Mouse (Mus musculus): ENCODE measurements around the gene Gpr19. TPM values are rescaled to one million over a fixed set of nuclear protein-coding genes. Genes with fewer than 3 reads are reported as not detected.

Gene Gpr19
- polyA plus RNA-seq, 1 experiment = 15.6 TPM

GRCm38 (mm10) chr6:134889763-134890162 lies 8.6 kb downstream of the Gpr19 start:
- WGBS = 100% methylated on average over 1 of the region's 1 CpGs
- no peak for DNase-seq
- Histone ChIP-seq H3K36me3 (ENCODE audit: control insufficient read depth, insufficient read depth, low read length) (no peaks in the 10 kb centered on the region), H3K27ac (ENCODE audit: control insufficient read depth, insufficient read depth, low read length) (no peak overlapping the region), H3K27me3 (ENCODE audit: control insufficient read depth, insufficient read depth, low read length) (no peaks in the 10 kb centered on the region), H3K4me1 (replicated peaks; ENCODE audit: control insufficient read depth, insufficient read depth, low read length) (peaks cover 12% of the 10 kb centered on the region), H3K4me3 (ENCODE audit: control insufficient read depth, insufficient read depth, low read length) (no peak overlapping the region)
- TF ChIP-seq CTCF (IDR thresholded peaks at IDR 0.05; ENCODE audit: borderline replicate concordance, control insufficient read depth, extremely low read depth, insufficient read depth, low read length, poor library complexity) (no peak), POLR2A (IDR thresholded peaks at IDR 0.05; ENCODE audit: control insufficient read depth, extremely low read depth, insufficient read depth, low read length, poor library complexity) (no peak)

- Histone ChIP-seq H3K4me3 (ENCODE audit: control insufficient read depth, insufficient read depth, low read length) (no peak overlapping the region), H3K36me3 (ENCODE audit: control insufficient read depth, insufficient read depth, low read length) (no peaks in the 10 kb centered on the region), H3K27ac (ENCODE audit: control insufficient read depth, insufficient read depth, low read length) (peak overlapping the region; percentile 28; the same call in 1 of the 2 replicates), H3K4me1 (replicated peaks; ENCODE audit: control insufficient read depth, insufficient read depth, low read length) (peaks cover 24% of the 10 kb centered on the region), H3K27me3 (ENCODE audit: control insufficient read depth, insufficient read depth, low read length) (no peaks in the 10 kb centered on the region)
- no peak for TF ChIP-seq CTCF (IDR thresholded peaks at IDR 0.05; ENCODE audit: borderline replicate concordance, control insufficient read depth, extremely low read depth, insufficient read depth, low read length, poor library complexity)
- no peak for TF ChIP-seq POLR2A (IDR thresholded peaks at IDR 0.05; ENCODE audit: control insufficient read depth, extremely low read depth, insufficient read depth, low read length, poor library complexity)
- DNase-seq = no peak
- 46% methylated on average over 4 of the region's 4 CpGs for WGBS
These were observed 9.8 kb downstream of the Gpr19 start for GRCm38 (mm10) chr6:134888563-134889017.

GRCm38 (mm10) chr6:134887711-134888449 lies 10.5 kb downstream of the Gpr19 start:
- H3K27me3 ChIP-seq (ENCODE audit: control insufficient read depth, insufficient read depth, low read length) = no peaks in the 10 kb centered on the region
- no peak overlapping the region for H3K27ac ChIP-seq (ENCODE audit: control insufficient read depth, insufficient read depth, low read length)
- DNase-seq = no peak
- WGBS = 73% methylated on average over 10 of the region's 10 CpGs
- peaks cover 27% of the 10 kb centered on the region for H3K4me1 ChIP-seq (replicated peaks; ENCODE audit: control insufficient read depth, insufficient read depth, low read length)
- no peaks in the 10 kb centered on the region for H3K36me3 ChIP-seq (ENCODE audit: control insufficient read depth, insufficient read depth, low read length)
- TF ChIP-seq CTCF (IDR thresholded peaks at IDR 0.05; ENCODE audit: borderline replicate concordance, control insufficient read depth, extremely low read depth, insufficient read depth, low read length, poor library complexity) (no peak), POLR2A (IDR thresholded peaks at IDR 0.05; ENCODE audit: control insufficient read depth, extremely low read depth, insufficient read depth, low read length, poor library complexity) (no peak)
- no peak overlapping the region for H3K4me3 ChIP-seq (ENCODE audit: control insufficient read depth, insufficient read depth, low read length)

- H3K27me3 ChIP-seq (ENCODE audit: control insufficient read depth, insufficient read depth, low read length) = no peaks in the 10 kb centered on the region
- TF ChIP-seq POLR2A (IDR thresholded peaks at IDR 0.05; ENCODE audit: control insufficient read depth, extremely low read depth, insufficient read depth, low read length, poor library complexity) (no peak), CTCF (IDR thresholded peaks at IDR 0.05; ENCODE audit: borderline replicate concordance, control insufficient read depth, extremely low read depth, insufficient read depth, low read length, poor library complexity) (no peak)
These were observed 11.4 kb downstream of the Gpr19 start for GRCm38 (mm10) chr6:134887008-134887407.

GRCm38 (mm10) chr6:134886475-134886874 lies 11.9 kb downstream of the Gpr19 start:
- Histone ChIP-seq H3K4me3 (ENCODE audit: control insufficient read depth, insufficient read depth, low read length) (no peak overlapping the region), H3K4me1 (replicated peaks; ENCODE audit: control insufficient read depth, insufficient read depth, low read length) (peaks cover 33% of the 10 kb centered on the region), H3K27ac (ENCODE audit: control insufficient read depth, insufficient read depth, low read length) (no peak overlapping the region), H3K36me3 (ENCODE audit: control insufficient read depth, insufficient read depth, low read length) (no peaks in the 10 kb centered on the region), H3K27me3 (ENCODE audit: control insufficient read depth, insufficient read depth, low read length) (no peaks in the 10 kb centered on the region)
- WGBS = 97% methylated on average over 8 of the region's 8 CpGs
- no peak for DNase-seq
- TF ChIP-seq CTCF (IDR thresholded peaks at IDR 0.05; ENCODE audit: borderline replicate concordance, control insufficient read depth, extremely low read depth, insufficient read depth, low read length, poor library complexity) (no peak), POLR2A (IDR thresholded peaks at IDR 0.05; ENCODE audit: control insufficient read depth, extremely low read depth, insufficient read depth, low read length, poor library complexity) (no peak)

More at GRCm38 (mm10) chr6:134887008-134887407, 11.4 kb downstream of the Gpr19 start:
- H3K4me3 ChIP-seq (ENCODE audit: control insufficient read depth, insufficient read depth, low read length) = no peak overlapping the region
- 81% methylated on average over 5 of the region's 5 CpGs for WGBS
- H3K36me3 ChIP-seq (ENCODE audit: control insufficient read depth, insufficient read depth, low read length) = no peaks in the 10 kb centered on the region
- no peak for DNase-seq
- peaks cover 32% of the 10 kb centered on the region for H3K4me1 ChIP-seq (replicated peaks; ENCODE audit: control insufficient read depth, insufficient read depth, low read length)
- H3K27ac ChIP-seq (ENCODE audit: control insufficient read depth, insufficient read depth, low read length) = no peak overlapping the region

GRCm38 (mm10) chr6:134885515-134885914 lies 12.9 kb downstream of the Gpr19 start:
- no peak for DNase-seq
- Histone ChIP-seq H3K27me3 (ENCODE audit: control insufficient read depth, insufficient read depth, low read length) (no peaks in the 10 kb centered on the region), H3K4me1 (replicated peaks; ENCODE audit: control insufficient read depth, insufficient read depth, low read length) (peaks cover 41% of the 10 kb centered on the region), H3K36me3 (ENCODE audit: control insufficient read depth, insufficient read depth, low read length) (no peaks in the 10 kb centered on the region), H3K4me3 (ENCODE audit: control insufficient read depth, insufficient read depth, low read length) (no peak overlapping the region), H3K27ac (ENCODE audit: control insufficient read depth, insufficient read depth, low read length) (no peak overlapping the region)
- 100% methylated on average over 2 of the region's 2 CpGs for WGBS
- TF ChIP-seq POLR2A (IDR thresholded peaks at IDR 0.05; ENCODE audit: control insufficient read depth, extremely low read depth, insufficient read depth, low read length, poor library complexity) = no peak
- TF ChIP-seq CTCF (IDR thresholded peaks at IDR 0.05; ENCODE audit: borderline replicate concordance, control insufficient read depth, extremely low read depth, insufficient read depth, low read length, poor library complexity) = no peak
